Mouse (Mus musculus) neutrophil, adult 83 days (primary cell): ENCODE data around the gene 5530401A14Rik. TPM values are rescaled to one million over a fixed set of nuclear protein-coding genes. Genes with fewer than 3 reads are reported as not detected.

ENCODE experiments used
- total RNA-seq, 2 experiments: library from RNA; stranded (reverse); gene quantifications; one replicate each; pipeline ENCODE4 v1.2.4; 2023

Gene 5530401A14Rik
- not detected for total RNA-seq

GRCm38 (mm10) chr11:81860250-81860972 lies at the start of gene 5530401A14Rik:
TSS of gene 5530401A14Rik (plus strand) at chr11:81860673.

Other genes starting within 250 kb of the 5530401A14Rik start
- not detected for gene Asic2, start 107.8 kb downstream of the 5530401A14Rik start, total RNA-seq
- gene Ccl2, start 174.9 kb downstream of the 5530401A14Rik start, total RNA-seq = 10 to 100 TPM; 51.1 to 63.6 TPM
- gene Gm17268, start 177.9 kb downstream of the 5530401A14Rik start, total RNA-seq = not detected
- under 1 TPM in 1 of 2 experiments, not detected in 1; 0.90 TPM for gene Ccl7, start 185.0 kb downstream of the 5530401A14Rik start, total RNA-seq
- not detected for gene Ccl11, start 197.2 kb downstream of the 5530401A14Rik start, total RNA-seq
- not detected for gene Ccl12, start 241.2 kb downstream of the 5530401A14Rik start, total RNA-seq